Comparison of ENCODE assay signal across 9 mouse cellular contexts in genomic region chr11:103232966-103233365, GRCm38 (mm10). TPM values are rescaled to one million over a fixed set of nuclear protein-coding genes. Genes with fewer than 3 reads are reported as not detected.
DNase-seq lines count a peak whose midpoint lies in the region; ATAC-seq and TF ChIP-seq lines count a peak whose summit lies in the region.
"Had no signal": no experiment of that assay in that cellular context is flagged by ENCODE, and none has a peak within 500 bp of the region (broad histone marks: within the 10 kb centered on the region; RNA-seq: fewer than 3 reads in every experiment).

No protein-coding gene starts in this region.

- CTCF ChIA-PET in Patski (lab: Charles Lee) = interaction anchor here (0.7 to 2.5 kb wide), 17 partner anchors 9 to 130 kb away, joined by 3 to 14 read pairs (median 4); no protein-coding TSS in a partner anchor

- peak; percentile 95 for TF ChIP-seq CTCF in Patski (IDR thresholded peaks at IDR 0.05)

- POLR2A ChIA-PET in Patski (lab: Charles Lee) = no interaction called here

- H3K27me3 ChIP-seq in Patski = no peaks in the 10 kb centered on the region
- H3K27me3 ChIP-seq: midbrain, embryonic 12.5 days had no signal

- no peak for ATAC-seq in frontal cortex, adult (ENCODE audit: low TSS enrichment)
- ATAC-seq in Patski = no peak

- in situ Hi-C loops in Patski (cut with MboI; ENCODE audit: low pct_unique_long_range_greater_than_20kb) = loop anchor here (5.0 kb wide), 1 partner anchor 84 kb away; no protein-coding TSS in a partner anchor

- DNase-seq in frontal cortex, adult 2 months (ENCODE audit: extremely low spot score in 1 of 2, low spot score in 1 of 2) = peak; percentile 69 to 90
- DNase-seq in Patski (ENCODE audit: low read depth, low spot score) = no peak
- peak; percentile 84 for DNase-seq in cerebellum, postnatal 36 days
- peak; percentile 66 to 88 for DNase-seq in heart, adult 9 months (ENCODE audit: low spot score in 2 of 2)
- DNase-seq in left cerebral cortex, adult 11 months (ENCODE audit: low spot score) = peak; percentile 70
- peak; percentile 73 for DNase-seq in mesoderm, embryonic 11.5 days (ENCODE audit: low read depth, low spot score)
- peak; percentile 74 to 80 for DNase-seq in spleen, postnatal 36 days (ENCODE audit: low spot score in 2 of 2)

RNA-seq across cellular contexts. Expression of gene Spata32, which starts 14.7 kb away (rescaled TPM):
- 1.4 and 1.5 TPM in 2 replicates for polyA plus RNA-seq in frontal cortex, adult 2 months (2012; rRNA removed)
- not detected for polyA plus RNA-seq in Patski (2021)
- polyA plus RNA-seq: midbrain, embryonic 12.5 days had no signal

RNA-seq across cellular contexts. Expression of gene 1700023F06Rik, which starts 24.6 kb away (rescaled TPM):
- 5.3 and 6.0 TPM in 2 replicates for polyA plus RNA-seq in frontal cortex, adult 2 months (2012; rRNA removed)
- polyA plus RNA-seq in Patski (2021) = 0.17 TPM
- polyA plus RNA-seq: midbrain, embryonic 12.5 days had no signal

RNA-seq across cellular contexts. Expression of gene Map3k14, which starts 34.3 kb away (rescaled TPM):
- polyA plus RNA-seq in frontal cortex, adult 2 months (2012; rRNA removed) = 3.8 and 4.3 TPM in 2 replicates
- 16.8 TPM for polyA plus RNA-seq in Patski (2021)
